Mouse (Mus musculus) kidney, postnatal 14 days (tissue): Measurements from ENCODE around the gene Gm4871.

Experiments
- DNase-seq: peaks from one replicate; pipeline ENCODE4 v3.0.0; 2022; ENCODE audit warnings: mixed read lengths

Gene Gm4871

DNA sequence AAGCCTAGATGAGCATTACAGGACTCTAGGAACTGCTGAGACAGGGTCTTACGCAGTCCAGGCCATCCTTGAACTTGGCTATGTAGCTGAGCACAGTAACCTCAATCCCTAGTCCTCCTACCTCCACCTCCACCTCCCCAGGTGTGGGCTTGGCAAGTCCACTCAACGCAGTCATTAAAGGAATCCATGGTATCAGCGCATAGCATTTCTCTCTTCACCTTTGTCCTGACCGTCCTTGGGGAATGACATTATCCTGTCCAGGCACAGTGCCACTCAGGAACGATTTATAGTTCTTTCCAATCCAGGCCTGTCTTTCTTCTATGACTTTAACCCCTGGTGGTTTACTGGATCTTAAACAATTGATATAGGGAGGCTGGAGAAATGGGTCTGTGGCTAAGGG is 42.1 kb downstream of the Gm4871 start:
- no peak for DNase-seq

DNA sequence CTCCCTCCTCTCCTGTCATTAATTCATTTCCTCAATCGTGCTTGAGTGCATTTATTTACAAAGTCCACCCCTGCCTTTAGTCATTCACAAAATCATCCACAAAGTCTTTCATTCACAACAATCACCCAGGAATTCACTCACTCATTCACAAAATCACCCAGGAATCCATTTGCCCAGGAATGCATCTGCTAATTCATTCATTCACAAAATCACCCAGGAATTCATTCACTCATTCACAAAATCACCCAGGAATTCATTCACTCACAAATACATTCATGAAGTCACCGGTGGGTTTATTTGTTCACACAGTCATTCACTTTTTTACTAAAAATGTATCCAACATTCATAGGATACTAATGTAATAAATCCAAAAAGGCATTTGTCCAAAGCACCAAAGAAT is 42.5 kb downstream of the Gm4871 start:
- DNase-seq = no peak

GRCm38 (mm10) chr5:144989061-144989405 is 43.5 kb downstream of the Gm4871 start:
- DNase-seq = no peak

DNA sequence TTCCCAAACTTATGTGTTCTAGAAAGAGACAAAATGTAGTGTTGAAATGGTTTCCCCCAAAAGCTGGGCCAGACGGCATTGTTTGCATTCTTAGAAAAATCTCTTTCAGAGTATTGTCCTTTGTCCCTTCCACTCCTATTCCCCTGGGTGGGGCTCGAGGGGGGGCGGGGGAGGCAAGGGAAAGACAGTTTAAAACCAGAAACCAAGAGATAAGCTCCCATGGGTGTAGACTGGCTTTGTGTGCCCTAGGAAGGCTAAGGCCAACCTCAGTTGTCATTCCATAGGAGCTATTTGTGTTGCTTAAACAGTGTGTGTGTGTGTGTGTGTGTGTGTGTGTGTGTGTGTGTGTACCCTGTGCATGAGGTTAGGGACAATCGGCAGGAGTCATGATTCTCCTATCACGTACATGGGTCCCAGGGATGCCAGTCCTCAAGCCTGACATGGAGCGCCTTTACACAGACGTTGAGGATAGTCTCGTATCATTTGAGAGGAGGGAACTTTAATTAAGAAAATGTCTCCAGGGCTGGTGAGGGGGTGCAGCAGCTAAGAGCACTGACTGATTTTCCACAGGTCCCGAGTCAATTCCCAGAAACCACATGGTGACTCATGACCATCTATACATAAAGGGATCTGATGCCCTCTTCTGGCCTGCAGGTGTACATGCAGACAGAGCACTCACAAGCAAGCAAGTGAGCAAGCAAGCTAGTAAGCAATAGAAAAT is 44.1 kb downstream of the Gm4871 start:
- DNase-seq = peak; percentile 63

- DNase-seq = no peak
Observed at GRCm38 (mm10) chr5:144987561-144987960, 45.0 kb downstream of the Gm4871 start.

DNA sequence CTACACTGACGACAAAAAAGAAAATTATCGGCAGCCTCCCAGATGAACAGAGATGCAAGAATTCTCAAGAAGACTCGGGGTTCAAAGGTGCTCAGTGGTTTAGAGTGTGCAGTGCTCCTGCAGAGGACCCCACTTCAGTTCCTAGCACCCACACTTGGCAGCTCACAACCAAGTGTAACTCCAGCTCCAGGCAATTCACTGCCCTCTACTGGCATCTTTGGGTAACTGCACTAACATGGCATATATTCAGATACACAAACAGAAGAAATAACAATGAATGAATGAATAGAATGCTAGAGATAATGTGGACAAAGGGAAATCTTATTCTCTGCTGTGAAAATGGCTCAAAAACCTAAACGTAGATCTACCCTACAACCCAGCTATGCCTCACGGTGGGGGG is 47.7 kb downstream of the Gm4871 start:
- DNase-seq = no peak

- DNase-seq = no peak
Observed at GRCm38 (mm10) chr5:144983227-144983626, 49.3 kb downstream of the Gm4871 start.
